Mouse (Mus musculus) left cerebral cortex, adult 2 months (tissue): ENCODE measurements around the gene Adra2c. TPM values are rescaled to one million over a fixed set of nuclear protein-coding genes. Genes with fewer than 3 reads are reported as not detected.
A peak's percentile ranks its signal among the peaks of the same experiment; 100 is the strongest.

Experiments
- DNase-seq, 2 experiments: peaks; one replicate each; pipeline ENCODE4 v3.0.0; 2021 to 2022; ENCODE audit warnings: low spot score in 2 of 2, mixed read lengths in 1 of 2; ENCODE audit errors: extremely low spot score in 1 of 2
- H3K27ac ChIP-seq: fragments of 200-600 bp; 2 replicates; pipeline ENCODE4 v1.8.1; 2022
- H3K4me3 ChIP-seq: fragments of 200-600 bp; 2 replicates; pipeline ENCODE4 v1.8.1; 2022
- CTCF ChIP-seq: fragments of 200-600 bp; IDR thresholded peaks from 2 replicates; pipeline ENCODE4 v1.8.1; 2022; ENCODE audit warnings: antibody characterized with exemption, mild to moderate bottlenecking, moderate library complexity
- intact Hi-C: fragments of 180-260 bp; cut with DNase I; formaldehyde crosslinking; loops from one replicate; pipeline ENCODE4 v1.15.1; 2025
- total RNA-seq, 2 experiments: library from RNA; stranded (reverse); gene quantifications; 2 replicates each; pipeline ENCODE4 v1.2.3; 2021

Gene Adra2c
- total RNA-seq, 2 experiments from 2014 or later = 19.2 to 22.2 TPM

DNA sequence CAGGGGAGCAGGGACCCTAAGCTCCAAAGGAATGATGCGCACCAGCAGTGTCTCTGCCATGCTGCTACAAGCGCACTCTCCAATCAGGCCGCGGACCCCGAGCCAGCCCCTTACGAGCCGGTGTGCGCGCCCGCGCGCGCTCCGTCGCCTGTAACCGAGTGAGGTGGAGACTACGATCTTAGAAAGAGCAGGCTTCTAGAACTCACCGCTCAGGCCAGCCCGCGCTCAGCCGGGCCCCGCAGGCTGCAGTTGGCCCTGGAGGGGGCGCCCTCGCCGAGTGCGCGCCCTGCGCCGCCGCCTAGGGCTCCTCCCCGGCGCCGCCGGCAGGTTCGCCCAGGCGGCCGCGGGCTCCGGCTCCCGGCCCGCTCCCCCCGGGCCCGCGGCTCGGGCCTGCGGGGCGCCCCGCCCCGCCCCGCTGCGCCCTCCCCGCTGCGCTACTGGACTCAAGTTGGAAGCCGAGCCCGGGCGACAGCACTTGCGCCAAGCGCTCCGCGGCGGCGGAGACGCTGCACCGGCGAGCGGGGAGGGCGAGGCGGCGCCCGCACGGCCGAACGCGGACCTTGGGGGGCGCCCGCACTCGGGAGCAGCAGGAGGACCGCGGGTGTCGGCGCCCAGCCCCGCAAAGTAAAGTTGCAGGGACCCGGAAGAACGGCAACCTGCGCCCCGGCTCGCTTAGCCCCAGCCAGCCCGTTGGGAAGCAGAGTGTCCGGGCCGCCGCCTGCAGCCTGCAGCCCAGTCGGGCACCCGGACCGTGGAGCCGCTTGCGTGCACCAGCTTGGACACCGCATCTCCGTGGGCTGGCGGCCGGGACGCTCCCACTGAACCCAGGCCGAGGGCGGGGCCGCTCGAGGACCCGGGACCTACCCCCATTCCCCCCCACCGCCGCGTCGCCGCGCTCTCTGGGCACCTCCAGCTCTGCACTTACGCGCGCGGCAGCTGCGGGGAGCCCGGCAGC lies 899 bp downstream of the Adra2c start:
- TF ChIP-seq CTCF = peak; percentile 58

DNA sequence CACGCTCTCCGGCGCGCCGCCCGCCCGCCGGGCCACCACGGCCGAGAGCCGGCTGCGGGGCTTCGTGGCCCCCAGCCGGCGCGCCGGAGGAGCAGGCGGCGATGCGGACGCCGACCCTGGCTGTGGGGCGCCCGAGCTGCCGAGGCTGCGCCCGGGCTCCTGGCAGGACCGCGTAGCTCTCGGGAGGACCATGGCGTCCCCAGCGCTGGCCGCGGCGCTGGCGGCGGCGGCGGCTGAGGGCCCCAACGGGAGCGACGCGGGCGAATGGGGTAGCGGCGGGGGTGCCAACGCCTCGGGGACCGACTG lies 1.5 kb downstream of the Adra2c start:
- intact Hi-C loops = loop anchor here (1.0 to 5.0 kb wide), 5 partner anchors 34 to 142 kb away; no protein-coding TSS in a partner anchor
- H3K27ac ChIP-seq = peak overlapping the region; percentile 61
- DNase-seq = no peak
- no peak for TF ChIP-seq CTCF
- H3K4me3 ChIP-seq = peak overlapping the region; percentile 65

More for the DNA sequence above, 899 bp downstream of the Adra2c start:
- Histone ChIP-seq H3K4me3 (peak overlapping the region; percentile 65), H3K27ac (peak overlapping the region; percentile 64; the same call in 1 of the 2 replicates)
- intact Hi-C loops = loop anchor here (1.0 to 5.0 kb wide), 3 partner anchors 34 to 70 kb away; no protein-coding TSS in a partner anchor
- peak; percentile 77 for DNase-seq

DNA sequence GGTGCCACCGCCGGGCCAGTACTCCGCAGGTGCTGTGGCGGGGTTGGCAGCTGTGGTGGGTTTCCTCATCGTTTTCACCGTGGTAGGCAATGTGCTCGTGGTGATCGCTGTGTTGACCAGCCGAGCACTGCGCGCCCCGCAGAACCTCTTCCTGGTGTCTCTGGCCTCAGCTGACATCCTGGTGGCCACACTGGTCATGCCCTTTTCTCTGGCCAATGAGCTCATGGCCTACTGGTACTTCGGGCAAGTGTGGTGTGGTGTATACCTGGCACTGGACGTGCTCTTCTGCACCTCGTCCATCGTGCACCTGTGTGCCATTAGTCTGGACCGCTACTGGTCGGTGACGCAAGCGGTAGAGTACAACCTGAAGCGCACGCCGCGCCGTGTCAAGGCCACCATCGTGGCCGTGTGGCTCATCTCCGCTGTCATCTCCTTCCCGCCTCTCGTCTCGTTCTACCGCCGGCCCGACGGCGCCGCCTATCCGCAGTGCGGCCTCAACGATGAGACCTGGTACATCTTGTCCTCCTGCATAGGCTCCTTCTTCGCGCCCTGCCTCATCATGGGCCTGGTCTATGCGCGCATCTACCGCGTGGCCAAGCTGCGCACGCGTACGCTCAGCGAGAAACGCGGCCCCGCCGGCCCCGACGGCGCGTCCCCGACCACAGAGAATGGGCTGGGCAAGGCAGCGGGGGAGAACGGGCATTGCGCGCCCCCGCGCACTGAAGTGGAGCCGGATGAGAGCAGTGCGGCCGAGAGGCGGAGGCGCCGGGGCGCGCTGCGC lies 2.1 kb downstream of the Adra2c start:
- Histone ChIP-seq H3K4me3 (peak overlapping the region; percentile 65), H3K27ac (peak overlapping the region; percentile 61)
- intact Hi-C loops = loop anchor here (5.0 kb wide), 2 partner anchors 103 to 143 kb away; no protein-coding TSS in a partner anchor
- peak; percentile 50 to 64 for DNase-seq
- TF ChIP-seq CTCF = peak; percentile 3

DNA sequence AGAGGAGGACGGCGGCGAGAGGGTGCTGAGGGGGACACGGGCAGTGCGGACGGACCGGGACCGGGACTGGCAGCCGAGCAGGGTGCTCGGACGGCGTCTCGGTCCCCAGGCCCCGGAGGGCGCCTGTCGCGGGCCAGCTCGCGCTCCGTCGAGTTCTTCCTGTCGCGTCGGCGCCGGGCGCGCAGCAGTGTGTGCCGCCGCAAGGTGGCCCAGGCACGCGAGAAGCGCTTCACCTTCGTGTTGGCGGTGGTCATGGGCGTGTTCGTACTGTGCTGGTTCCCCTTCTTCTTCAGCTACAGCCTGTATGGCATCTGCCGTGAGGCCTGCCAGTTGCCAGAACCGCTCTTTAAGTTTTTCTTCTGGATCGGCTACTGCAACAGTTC lies 2.7 kb downstream of the Adra2c start:
- peak in 1 of 2 experiments; percentile 27 for DNase-seq
- no peak overlapping the region for H3K27ac ChIP-seq
- H3K4me3 ChIP-seq = peak overlapping the region; percentile 65
- intact Hi-C loops = loop anchor here (5.0 kb wide), 2 partner anchors 103 to 143 kb away; no protein-coding TSS in a partner anchor
- TF ChIP-seq CTCF = no peak; the same call in 1 of the 2 replicates

DNA sequence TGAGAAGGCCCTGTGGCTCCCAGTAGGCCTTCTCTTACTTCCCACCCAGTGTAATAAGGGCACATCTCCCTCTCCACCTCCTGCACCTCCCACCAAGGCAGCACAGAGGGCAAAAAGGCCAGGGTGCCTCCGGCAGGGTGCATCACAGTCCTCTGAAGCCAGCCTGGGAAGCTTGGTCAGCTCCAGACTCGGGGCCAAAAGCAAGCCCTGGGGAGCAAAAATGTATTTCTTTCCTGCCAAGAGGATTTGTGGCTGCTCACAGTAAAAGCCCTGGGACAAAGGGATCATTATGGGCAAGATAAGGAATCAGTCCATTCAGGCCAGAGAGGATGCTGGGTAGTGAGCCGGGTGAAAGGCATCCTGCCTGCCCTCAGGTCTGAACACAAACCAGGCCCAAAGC lies 7.2 kb downstream of the Adra2c start:
- DNase-seq = no peak
- TF ChIP-seq CTCF = no peak
- intact Hi-C loops = no loop called here
- Histone ChIP-seq H3K4me3 (no peak overlapping the region), H3K27ac (no peak overlapping the region)

DNA sequence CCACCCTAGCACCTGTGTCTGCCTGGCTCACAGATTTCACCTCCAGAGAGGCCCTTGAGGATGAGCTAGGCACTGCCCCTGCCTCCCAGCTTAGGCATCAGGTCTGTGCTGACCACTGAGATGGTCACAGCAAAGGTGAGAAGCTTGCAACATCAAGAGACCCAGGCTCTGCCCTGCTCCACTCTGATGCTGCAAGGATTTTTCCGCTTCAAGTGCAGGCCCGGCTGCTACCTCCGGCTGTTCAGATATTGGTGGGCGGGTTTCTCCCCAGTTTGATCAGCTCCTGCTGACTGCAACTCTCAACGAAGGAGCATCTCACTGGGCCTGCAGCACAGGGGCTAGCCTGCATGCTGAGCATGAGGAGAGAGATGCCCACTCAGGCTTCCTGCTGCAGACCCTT lies 8.1 kb downstream of the Adra2c start:
- intact Hi-C loops = no loop called here
- no peak overlapping the region for H3K4me3 ChIP-seq
- TF ChIP-seq CTCF = no peak
- no peak overlapping the region for H3K27ac ChIP-seq
- DNase-seq = no peak

DNA sequence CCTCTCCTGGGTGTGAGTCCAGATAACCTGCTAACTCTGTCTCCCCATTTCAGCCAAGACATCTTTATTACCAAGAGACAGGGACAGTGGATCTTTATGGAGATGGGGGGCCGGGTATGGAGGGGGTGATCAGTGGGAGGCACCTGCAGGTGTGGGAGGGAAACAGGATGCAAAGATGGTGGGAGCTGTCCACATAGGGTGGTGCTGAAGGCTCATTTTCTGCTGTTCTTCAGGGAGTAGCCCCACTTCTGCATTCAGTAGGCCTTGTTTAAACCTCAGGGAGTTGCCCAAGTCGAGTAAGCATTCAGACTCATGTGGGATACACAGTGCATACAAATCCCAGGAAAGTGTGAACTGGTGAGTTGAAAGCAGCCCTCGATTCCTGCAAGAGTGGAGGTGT lies 21.5 kb downstream of the Adra2c start:
- TF ChIP-seq CTCF = no peak
- intact Hi-C loops = no loop called here
- Histone ChIP-seq H3K4me3 (no peak overlapping the region), H3K27ac (no peak overlapping the region)
- DNase-seq = no peak

DNA sequence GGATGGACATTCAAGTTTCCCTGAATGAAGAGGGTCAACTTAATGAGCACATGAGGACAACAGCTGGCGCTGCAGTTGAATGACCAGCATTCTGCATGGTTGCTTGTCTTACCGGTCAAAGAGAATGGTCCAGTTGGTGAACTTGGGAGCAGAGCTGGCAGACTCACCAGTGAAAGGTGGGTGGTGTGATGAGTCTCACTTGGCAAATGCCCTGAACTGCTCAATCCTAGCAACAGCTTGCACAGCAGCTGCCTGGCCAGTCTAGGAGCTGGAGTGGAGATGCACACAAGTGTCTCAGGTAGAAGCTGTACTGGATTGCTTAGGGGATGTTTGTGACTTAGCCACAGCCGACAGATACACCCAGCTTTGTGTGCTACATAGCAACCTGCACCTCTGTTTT lies 26.1 kb downstream of the Adra2c start:
- no peak overlapping the region for H3K4me3 ChIP-seq
- no peak overlapping the region for H3K27ac ChIP-seq
- intact Hi-C loops = no loop called here
- TF ChIP-seq CTCF = no peak
- peak in 1 of 2 experiments; percentile 13 for DNase-seq

DNA sequence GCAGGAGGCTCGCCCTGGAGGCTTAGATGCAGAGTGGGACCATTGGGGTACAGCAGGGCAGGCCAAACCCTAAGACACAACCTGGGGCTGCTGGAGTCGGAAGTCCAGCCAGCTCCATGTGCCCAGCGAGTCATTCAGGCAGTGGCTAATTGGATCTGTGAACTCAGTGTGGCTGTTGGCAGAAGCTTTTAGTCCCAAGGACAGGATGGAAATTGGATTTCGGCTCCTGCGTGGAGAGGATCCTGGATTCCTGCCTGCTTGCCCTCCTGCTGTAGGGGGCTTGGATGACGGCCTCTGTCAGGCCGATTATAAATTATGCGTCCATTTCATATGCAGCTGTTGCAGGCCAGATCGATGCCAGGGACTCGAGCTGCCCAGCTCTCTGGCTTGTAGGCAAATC lies 27.2 kb downstream of the Adra2c start:
- TF ChIP-seq CTCF = no peak
- Histone ChIP-seq H3K27ac (no peak overlapping the region), H3K4me3 (no peak overlapping the region)
- DNase-seq = no peak
- intact Hi-C loops = no loop called here

DNA sequence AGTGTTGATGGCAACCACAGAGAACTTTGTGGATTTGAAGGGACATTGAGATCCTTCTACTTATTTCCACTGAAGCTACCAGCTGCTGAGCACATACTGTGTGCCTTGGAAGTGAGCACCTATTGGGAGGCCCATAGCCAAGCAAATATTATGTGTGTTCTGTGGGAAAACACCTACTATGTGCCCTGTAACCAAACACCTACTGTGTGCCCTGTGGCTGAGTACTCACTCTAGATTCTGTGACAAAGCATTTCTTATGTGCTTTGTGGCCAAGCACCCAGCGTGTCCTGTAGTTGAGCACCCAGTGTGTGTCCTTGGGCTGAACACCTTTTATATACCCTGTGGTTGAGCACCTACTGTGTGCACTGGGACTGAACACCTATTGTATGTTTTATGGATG lies 28.6 kb downstream of the Adra2c start:
- intact Hi-C loops = no loop called here

DNA sequence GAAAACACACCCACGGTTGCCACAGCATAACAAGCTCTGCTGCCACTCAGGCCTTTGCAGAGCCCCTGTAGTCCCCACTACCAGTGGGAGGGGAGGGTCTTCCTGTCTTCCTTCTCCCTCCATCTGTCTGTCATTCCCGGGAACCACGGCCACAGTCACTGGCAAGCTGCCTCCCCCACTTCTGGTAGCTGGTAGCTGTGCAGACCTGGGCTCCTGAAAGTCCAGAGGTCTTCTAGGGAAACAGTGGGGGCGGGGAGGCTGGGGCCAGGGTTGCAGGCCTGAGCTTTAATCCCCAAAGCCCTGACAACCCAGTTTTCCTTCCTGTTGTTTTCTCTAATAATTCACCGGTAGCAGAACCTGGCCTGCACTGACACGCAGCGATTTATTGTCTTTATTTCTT lies 31.7 kb downstream of the Adra2c start:
- intact Hi-C loops = no loop called here
- TF ChIP-seq CTCF = no peak
- Histone ChIP-seq H3K27ac (no peak overlapping the region), H3K4me3 (no peak overlapping the region)
- no peak for DNase-seq

More for the DNA sequence above, 28.6 kb downstream of the Adra2c start:
- H3K27ac ChIP-seq = no peak overlapping the region
- no peak for DNase-seq
- TF ChIP-seq CTCF = no peak
- no peak overlapping the region for H3K4me3 ChIP-seq

DNA sequence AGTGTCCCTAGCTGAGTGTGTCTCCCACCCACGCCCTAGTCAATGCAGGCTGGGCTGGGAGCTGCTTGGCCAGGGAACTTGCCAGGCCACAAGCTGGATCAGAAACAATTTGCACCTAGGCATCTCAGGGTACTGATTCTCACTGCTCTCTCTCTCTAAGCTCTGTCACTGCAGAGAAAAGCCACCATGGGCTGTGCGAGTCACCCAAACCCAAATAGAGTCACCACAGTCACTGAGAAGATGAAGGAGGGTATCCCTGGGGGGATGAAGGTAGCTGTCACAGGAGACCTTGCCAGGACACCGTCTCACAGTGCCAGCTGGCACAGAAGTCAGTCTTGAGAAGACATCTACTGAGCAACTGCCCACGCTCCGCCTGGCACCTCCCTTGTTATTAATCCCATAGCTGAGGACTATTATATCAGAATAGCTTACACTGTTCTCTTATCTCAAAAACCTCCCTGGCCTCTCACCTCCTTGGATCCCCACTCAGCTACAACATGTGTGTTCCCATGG lies 33.7 kb downstream of the Adra2c start:
- no peak for TF ChIP-seq CTCF
- intact Hi-C loops = loop anchor here (2.0 kb wide), 1 partner anchor 173 kb away; no protein-coding TSS in a partner anchor
- H3K27ac ChIP-seq = no peak overlapping the region
- no peak for DNase-seq
- no peak overlapping the region for H3K4me3 ChIP-seq
